Mouse (Mus musculus) right cerebral cortex, adult 2 months (tissue): ENCODE measurements at regions not wholly inside any gene's neighbourhood (a gene's known extent, or its start where the extent isn't known, plus 50 kb on each side); places are given as distances from the start of the nearest gene placed in this dataset.
"Not testable (repeated sequence)": the region's sequence is repeated elsewhere in the genome, so short reads cannot be mapped to it uniquely, and the experiment has no call there.

ENCODE experiments used
- DNase-seq, 2 experiments: peaks; one replicate each; pipeline ENCODE4 v3.0.0; 2021 to 2022; ENCODE audit warnings: low spot score in 2 of 2

DNA sequence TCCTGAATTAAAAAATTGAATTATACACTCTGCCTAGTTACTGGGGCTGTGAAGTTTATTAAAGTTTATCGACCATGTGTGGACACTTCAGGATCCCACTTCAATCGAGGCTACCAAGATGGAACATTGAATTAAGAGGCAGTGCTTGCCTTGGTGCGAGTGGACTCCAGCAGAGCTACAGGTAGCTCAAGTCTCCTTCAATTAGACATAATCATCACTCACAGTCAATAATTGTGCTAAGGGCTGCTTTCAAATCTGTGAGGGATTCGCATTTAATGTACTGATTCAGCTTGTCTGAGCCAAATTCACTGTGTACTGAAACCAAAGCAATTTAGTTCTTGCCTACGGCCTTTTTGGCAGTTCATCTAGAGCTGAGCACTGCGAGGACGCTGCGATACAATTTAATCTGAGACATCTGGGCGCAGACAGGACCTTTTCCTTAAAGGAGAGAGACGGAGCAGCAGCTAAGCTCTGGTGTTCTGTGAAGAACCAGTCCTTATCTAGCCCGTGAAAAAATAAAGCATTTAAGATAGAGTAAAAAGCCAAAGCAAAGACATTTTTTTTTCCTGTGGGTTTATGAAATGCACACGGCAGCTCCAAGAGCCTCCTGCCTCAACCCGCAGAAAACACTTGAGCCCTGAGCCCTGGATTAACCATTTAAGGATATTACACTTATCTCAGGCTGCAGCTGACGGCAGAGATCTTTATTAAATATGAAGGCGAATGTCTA, 220.8 kb upstream of the Irx1 start:
- DNase-seq = no peak

GRCm38 (mm10) chr13:72184846-72185118, 221.3 kb upstream of the Irx1 start:
- DNase-seq = no peak

DNA sequence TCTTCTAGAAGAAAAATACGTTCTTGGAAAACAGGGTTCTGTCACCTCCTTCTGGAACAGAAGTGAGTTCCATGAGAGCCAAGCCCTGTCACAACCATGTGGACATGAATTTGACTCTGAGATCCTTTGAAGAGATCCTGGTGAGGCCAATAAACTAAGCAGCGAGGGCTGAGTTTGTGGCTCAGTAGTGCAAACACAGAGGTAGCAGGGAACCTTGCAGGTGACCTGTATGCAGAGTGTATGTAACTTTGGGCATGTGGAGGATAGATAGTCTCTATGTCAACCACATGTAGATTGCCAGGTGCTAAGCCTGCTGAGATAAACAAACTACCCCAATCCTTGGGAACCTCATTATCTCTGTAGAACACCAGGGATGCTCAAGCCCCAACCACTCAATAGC, 232.4 kb upstream of the Irx1 start:
- no peak for DNase-seq

GRCm38 (mm10) chr13:72198341-72199105, 235.0 kb upstream of the Irx1 start:
- peak; percentile 36 to 47 for DNase-seq

GRCm38 (mm10) chr13:72209518-72209917, 246.0 kb upstream of the Irx1 start:
- DNase-seq = no peak

DNA sequence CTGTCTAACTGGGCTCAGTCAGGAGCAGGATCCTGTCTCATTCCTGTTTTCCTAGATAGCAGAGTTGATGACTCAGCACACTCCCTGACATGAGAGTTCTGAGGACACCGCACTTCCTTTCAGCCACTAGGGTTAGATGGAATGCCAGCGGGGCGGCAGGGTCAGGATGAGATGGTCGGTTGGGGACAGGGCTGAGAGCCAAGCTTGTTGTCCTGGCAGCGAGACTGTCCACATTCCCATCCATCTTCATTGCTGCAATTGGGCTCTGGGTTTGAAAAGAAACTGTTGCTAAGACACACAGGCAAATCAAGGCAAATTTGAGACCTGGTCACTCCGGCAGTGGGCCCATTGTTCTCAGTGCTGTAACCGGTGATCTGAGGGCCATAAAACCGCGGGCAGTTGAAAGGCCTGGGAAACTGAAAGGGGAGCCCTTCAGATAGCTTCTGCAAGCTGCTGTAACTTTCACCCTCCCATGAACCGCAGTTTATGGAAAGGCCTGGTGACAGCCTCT, 246.5 kb upstream of the Irx1 start:
- DNase-seq = no peak

DNA sequence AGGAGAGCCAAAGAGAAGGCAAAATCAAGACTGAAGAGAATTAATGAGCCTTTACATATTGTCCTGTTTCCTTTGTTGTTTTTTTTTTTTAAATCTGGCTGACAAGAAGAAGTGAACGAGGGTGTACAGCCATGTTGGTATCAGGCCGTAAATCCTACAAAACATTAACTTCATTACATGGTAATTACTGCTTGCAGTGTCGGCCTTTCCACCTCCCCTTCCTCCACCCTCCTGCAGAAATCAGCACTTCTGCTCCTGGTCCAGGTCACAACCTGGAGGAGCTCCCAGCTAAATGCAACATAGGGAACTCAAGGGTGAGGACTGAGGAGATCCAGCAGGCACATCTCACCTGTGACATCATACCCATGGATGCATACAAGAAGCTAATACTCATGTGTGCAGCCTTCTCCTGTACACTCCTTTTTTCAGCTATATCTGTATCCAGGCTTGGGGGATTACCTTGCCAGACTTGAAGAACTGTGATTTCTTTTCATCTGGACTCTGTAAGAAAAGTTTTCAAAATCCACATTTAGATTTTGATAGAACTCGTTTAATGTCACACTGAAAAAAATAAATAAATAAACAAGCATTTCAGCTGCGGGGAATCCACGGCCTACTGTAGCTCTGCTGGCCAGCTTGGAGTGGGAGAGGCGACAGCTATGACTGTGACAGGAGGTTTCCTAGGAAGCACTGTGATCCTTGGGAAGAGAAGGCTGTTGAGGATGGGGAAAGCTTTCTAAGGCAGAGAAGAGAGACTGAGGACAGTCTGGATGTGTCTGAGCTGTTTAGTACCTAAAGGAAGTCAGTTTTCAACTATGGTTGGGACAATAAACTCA, 247.2 kb upstream of the Irx1 start:
- peak; percentile 29 to 38 for DNase-seq

DNA sequence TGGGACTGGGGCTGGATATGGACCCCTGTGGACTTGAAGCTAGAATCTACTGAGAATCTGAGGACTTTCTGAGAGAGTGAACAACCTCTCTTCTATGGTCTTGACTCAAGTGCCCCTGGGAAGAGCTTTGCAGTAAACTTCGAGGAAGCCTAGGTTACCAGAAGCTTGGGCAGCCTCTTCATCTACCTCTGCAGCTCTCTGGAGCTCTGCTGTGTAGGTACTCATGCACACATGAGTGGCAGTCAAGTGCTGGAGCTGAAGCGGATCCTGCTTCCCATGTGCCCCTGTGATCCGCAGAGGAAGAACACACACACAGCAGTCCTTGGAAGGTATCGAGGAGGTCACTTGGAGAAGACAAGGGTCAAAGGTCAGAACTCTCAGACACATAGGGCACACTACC, 248.2 kb upstream of the Irx1 start:
- DNase-seq = no peak

DNA sequence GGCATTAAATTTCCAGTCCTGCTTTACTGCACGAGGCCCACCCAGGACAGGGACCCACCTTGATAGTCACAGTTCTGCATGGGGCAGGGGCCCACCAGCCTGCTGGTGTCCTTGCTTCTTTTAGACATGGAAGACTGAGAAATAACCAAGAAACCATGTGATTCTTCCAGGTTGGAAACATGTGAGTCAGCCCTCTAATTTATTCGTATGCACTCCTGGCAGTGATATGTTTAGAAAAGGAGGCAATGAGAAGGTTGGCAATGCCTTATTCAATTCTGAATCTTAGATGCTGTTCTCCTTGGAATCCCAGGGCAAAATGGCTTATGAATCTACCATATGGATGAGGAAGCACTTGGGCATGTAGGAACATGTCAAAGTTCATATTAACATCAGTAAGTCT, 249.2 kb upstream of the Irx1 start:
- peak in 1 of 2 experiments; percentile 9 for DNase-seq

DNA sequence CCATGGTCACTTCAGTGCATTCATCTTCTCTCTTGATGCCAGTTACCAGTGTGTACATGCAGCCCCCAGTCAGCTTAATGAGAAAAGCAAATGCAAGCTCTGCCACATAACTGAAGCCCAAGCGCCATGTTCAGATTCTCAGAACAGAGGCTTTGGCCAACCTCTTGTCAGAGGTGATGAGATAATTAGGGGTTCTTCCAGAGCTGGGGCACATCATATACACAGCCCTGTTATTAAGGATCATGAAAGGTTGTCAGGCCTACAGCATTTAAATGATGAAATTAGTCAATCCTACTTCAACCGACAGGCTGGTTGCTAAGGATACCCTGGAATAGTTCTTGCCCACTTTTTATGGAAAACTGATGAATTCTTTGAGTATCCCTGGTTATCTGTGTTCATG, 255.8 kb upstream of the Irx1 start:
- DNase-seq = no peak

- DNase-seq = no peak
Measured at GRCm38 (mm10) chr13:72227102-72227501, 263.6 kb upstream of the Irx1 start.

GRCm38 (mm10) chr13:72231032-72231591, 267.6 kb upstream of the Irx1 start:
- no peak for DNase-seq

DNA sequence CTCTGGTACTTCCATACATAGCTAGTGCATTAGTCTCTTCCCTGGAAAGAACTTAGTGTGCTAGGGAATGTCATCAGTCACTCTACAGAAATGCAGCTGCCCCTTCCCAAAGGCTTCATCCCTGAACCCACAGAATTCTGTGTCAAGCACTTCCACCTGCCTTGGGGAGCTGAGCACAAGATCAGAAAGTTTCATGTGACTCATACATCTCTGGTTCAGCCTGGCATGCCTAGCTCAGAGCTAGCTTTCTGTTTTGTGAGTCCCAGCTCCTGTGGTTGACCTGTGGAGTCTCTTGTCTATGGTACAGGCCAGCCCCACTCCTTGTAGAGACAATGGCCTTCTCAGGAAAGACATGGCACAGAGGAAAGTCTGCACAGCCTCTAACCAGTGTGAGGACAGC, 268.6 kb upstream of the Irx1 start:
- no peak for DNase-seq

DNA sequence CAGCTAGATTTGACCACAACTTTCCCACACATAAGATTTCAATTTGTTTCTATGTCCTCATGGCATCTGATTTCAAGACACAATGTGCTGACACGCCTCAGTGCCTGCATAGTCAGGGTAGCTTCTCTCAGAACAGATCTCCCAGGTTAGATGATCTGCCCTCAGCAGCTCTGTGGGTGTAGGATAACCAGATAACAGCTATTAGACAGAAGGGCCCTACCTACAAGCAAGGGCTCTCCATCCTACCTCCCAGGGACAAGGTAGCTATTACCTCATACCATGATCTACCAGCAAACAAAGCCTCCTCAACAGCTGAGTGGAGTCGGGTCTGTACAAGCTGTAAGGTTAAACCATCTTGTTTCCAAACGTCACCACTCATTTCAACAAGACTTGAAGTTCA, 278.4 kb upstream of the Irx1 start:
- DNase-seq = no peak

DNA sequence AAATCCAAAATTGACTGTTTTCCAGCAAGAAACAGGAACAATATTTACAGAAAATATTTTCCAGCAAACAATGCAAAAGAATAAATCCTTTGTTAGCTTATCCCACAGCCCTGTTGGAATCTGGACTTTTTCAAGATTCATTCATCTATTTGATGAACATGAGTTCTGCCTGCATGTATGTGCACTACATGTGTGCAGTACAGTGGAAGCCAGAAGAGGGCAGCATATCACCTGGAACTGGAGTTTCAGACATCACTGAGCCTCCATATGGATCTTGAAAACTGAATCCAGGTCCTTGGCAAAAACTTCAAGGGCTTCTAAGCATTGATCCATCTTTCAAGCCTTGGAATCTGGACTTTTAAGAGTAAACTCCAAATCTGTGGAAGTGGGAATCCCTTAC, 286.9 kb upstream of the Irx1 start:
- no peak for DNase-seq

DNA sequence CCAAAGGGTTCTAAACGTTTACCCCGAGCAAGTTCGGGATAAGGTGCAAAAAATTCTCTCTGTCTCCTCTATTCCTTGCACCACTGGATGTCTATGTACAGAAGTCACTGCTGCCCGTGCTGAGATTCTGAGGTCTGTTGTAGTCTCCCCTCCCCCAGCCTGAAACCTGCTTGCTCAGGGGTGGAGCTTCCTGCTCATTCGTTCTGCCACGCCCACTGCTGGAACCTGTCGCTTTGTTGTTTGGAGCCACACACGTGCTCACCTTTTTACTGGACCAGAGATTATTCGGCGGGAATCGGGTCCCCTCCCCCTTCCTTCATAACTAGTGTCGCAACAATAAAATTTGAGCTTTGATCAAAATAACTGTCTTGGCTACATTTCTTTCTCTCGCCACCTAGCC, 289.7 kb upstream of the Irx1 start:
- not testable (repeated sequence) for DNase-seq

GRCm38 (mm10) chr13:72258794-72259193, 295.3 kb upstream of the Irx1 start:
- peak; percentile 9 to 11 for DNase-seq

DNA sequence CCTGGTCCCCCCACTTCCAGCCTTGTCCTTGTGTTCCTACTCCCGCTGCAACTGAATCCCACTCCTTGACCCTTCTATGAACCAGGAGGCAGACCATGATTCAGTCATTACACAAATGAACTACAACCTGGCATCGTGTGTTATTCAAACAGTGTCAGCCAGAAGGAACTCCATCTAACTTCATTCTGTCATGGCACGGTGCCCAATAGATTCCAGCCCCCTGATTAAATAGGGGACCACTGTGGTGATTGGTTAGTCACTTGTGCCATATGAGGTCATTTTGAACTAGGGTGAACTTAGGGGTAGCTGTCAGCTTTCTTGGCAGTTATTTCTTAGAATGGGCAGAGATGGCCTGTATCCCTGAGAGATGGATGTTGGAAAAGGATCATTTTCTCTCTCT, 300.9 kb upstream of the Irx1 start:
- DNase-seq = no peak

DNA sequence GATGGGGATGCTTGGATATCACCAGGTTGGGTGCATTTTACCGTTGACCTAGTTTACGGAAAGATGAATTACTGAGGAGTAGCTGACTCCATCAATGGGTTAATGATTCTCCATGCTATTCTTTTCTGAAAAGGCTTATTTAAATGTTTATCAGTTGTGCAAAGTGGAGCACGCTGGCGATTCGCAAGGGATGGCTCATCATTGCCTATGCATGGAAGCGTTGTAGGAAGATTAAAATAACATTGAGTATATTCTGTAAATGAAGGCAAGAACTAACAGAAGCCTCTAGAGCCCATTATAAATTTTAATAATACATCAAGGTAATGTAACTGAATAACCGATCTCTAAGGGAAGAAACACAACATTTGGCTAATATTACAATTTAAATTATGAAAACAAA, 301.6 kb upstream of the Irx1 start:
- no peak for DNase-seq

DNA sequence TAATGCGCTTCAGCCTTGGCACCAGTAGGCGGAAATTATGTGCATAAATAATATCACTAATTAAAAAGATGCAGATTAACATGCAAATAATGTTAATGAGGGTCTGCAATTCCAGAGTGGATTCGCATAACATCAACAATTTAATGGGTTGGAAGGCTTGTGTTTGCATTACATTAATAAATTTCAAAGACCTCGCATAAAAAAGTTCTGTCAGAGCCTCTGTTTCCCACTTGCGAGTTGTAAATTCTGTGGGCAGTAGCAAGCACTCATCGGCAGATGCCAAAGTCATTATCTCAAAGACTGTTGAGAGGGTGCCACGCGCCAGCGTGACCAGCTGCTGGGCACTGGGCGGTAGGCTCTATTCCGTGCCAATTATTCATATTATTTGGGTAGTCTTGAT, 302.1 kb upstream of the Irx1 start:
- DNase-seq = no peak

- no peak for DNase-seq
Measured at GRCm38 (mm10) chr13:72266174-72266768, 302.7 kb upstream of the Irx1 start.

DNA sequence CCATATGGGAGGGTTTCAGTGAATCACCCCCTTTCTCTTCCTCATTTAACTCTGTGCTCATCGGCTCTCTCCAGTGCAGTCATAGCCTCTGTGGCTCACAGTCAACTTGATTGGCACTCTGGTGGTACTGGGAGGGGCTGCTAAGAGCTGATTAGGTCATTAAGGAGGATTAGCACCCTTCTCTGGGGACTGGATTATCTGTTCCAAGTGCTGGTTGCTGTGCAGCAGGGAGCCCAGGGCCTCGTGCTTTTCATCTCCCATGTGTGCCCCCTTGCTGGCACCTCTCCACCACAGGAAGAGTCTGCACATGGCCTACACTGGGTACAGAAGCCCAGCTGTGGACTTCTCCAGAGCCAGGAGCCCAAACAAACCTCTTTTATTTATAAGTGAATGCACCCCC, 316.8 kb upstream of the Irx1 start:
- DNase-seq = no peak
